Mouse (Mus musculus) CH12.LX (cell line): ENCODE data around the gene Ldah. TPM values are rescaled to one million over a fixed set of nuclear protein-coding genes. Genes with fewer than 3 reads are reported as not detected.

Experiments used
- DNase-seq: peaks from one replicate; pipeline ENCODE4 v3.0.0-alpha.2; 2013; ENCODE audit errors: extremely low read depth
- H3K27ac ChIP-seq: 2 replicates; pipeline ENCODE4 v1.5.1; 2012; ENCODE audit warnings: low read depth, mild to moderate bottlenecking, control low read depth, moderate library complexity; ENCODE audit not compliant: insufficient read depth
- H3K27me3 ChIP-seq: replicated peaks from 2 replicates; pipeline ENCODE3; 2012; ENCODE audit warnings: inconsistent platforms
- H3K36me3 ChIP-seq, 2 experiments: replicated peaks in 1 of 2; 2 replicates each; pipeline versions ENCODE3 to v1.6.1; 2012; ENCODE audit warnings: inconsistent platforms in 1 of 2, low read length in 1 of 2, mild to moderate bottlenecking in 1 of 2, mixed read lengths in 1 of 2, moderate library complexity in 1 of 2; ENCODE audit not compliant: control insufficient read depth in 1 of 2, insufficient read depth in 1 of 2
- H3K4me1 ChIP-seq, 2 experiments: 2 replicates each; pipeline ENCODE4 v1.6.1; 2012; ENCODE audit warnings: inconsistent platforms in 1 of 2, moderate library complexity in 1 of 2; ENCODE audit not compliant: insufficient read depth in 2 of 2, control insufficient read depth in 1 of 2
- H3K4me2 ChIP-seq: 2 replicates; pipeline ENCODE4 v1.6.1; 2012; ENCODE audit warnings: low read depth, mild to moderate bottlenecking, control low read depth; ENCODE audit not compliant: poor library complexity, insufficient read depth, severe bottlenecking
- H3K4me3 ChIP-seq, 3 experiments: fragments of 150-350 bp in 1 of 3; sonication (generic) in 1 of 3; replicated peaks in 1 of 3; 2 replicates each; pipeline versions ENCODE3 to v1.5.1; 2011 to 2012; ENCODE audit warnings: low read depth in 2 of 3, low read length in 2 of 3, mild to moderate bottlenecking in 2 of 3, moderate library complexity in 2 of 3, control low read depth in 1 of 3, improper control_type of control experiment in 1 of 3, inconsistent platforms in 1 of 3, mixed read lengths in 1 of 3; ENCODE audit not compliant: poor library complexity in 1 of 3
- H3K79me2 ChIP-seq: replicated peaks from 2 replicates; pipeline ENCODE4 v1.6.1; 2012; ENCODE audit warnings: mild to moderate bottlenecking, moderate library complexity; ENCODE audit not compliant: control insufficient read depth, poor library complexity, insufficient read depth, severe bottlenecking; ENCODE audit errors: extremely low read depth
- H3K9ac ChIP-seq: 2 replicates; pipeline ENCODE4 v1.6.1; 2012; ENCODE audit warnings: low read depth, mild to moderate bottlenecking, control low read depth, moderate library complexity; ENCODE audit not compliant: insufficient read depth
- H3K9me3 ChIP-seq: replicated peaks from 2 replicates; pipeline ENCODE3; 2012; ENCODE audit warnings: low read length, inconsistent platforms, mixed read lengths
- BHLHE40 ChIP-seq: IDR thresholded peaks from 2 replicates; pipeline ENCODE4 v1.6.1; 2011; ENCODE audit warnings: mild to moderate bottlenecking, low read depth, low read length, improper control_type of control experiment
- CHD1 ChIP-seq: IDR thresholded peaks from 2 replicates; pipeline ENCODE4 v1.6.1; 2012; ENCODE audit warnings: low read depth, low read length, improper control_type of control experiment, inconsistent platforms
- CHD2 ChIP-seq: IDR thresholded peaks from 2 replicates; pipeline ENCODE4 v1.6.1; 2011; ENCODE audit warnings: low read length, improper control_type of control experiment
- CTCF ChIP-seq, 2 experiments: IDR thresholded peaks in 1 of 2; conservative IDR thresholded peaks in 1 of 2; 2 replicates each; pipeline ENCODE4 v1.5.1; 2011 to 2012; ENCODE audit warnings: low read depth in 2 of 2, low read length in 2 of 2, improper control_type of control experiment in 1 of 2, inconsistent platforms in 1 of 2, mild to moderate bottlenecking in 1 of 2, moderate library complexity in 1 of 2
- E2F4 ChIP-seq: IDR thresholded peaks from 2 replicates; pipeline ENCODE4 v1.6.1; 2011; ENCODE audit warnings: low read depth, low read length, improper control_type of control experiment; ENCODE audit not compliant: insufficient replicate concordance
- ELF1 ChIP-seq: IDR thresholded peaks from 2 replicates; pipeline ENCODE4 v1.6.1; 2014; ENCODE audit warnings: low read depth, mild to moderate bottlenecking, inconsistent platforms, low read length, improper control_type of control experiment
- EP300 ChIP-seq: IDR thresholded peaks from 2 replicates; pipeline ENCODE4 v1.6.1; 2011; ENCODE audit warnings: low read length, improper control_type of control experiment
- ETS1 ChIP-seq: conservative IDR thresholded peaks from 2 replicates; pipeline ENCODE4 v1.6.1; 2012; ENCODE audit warnings: low read depth, mild to moderate bottlenecking, inconsistent platforms, low read length, improper control_type of control experiment, moderate library complexity
- GABPA ChIP-seq: IDR thresholded peaks from 2 replicates; pipeline ENCODE4 v1.6.1; 2012; ENCODE audit warnings: low read depth, low read length, improper control_type of control experiment, inconsistent platforms; ENCODE audit not compliant: insufficient replicate concordance
- HCFC1 ChIP-seq: IDR thresholded peaks from 2 replicates; pipeline ENCODE4 v1.6.1; 2012; ENCODE audit warnings: low read depth, mild to moderate bottlenecking, inconsistent platforms, low read length, improper control_type of control experiment
- IRF4 ChIP-seq: IDR thresholded peaks from 2 replicates; pipeline ENCODE4 v1.6.1; 2014; ENCODE audit warnings: low read depth, mild to moderate bottlenecking, inconsistent platforms, low read length, improper control_type of control experiment
- JUN ChIP-seq: IDR thresholded peaks from 2 replicates; pipeline ENCODE4 v1.6.1; 2011; ENCODE audit warnings: low read depth, mild to moderate bottlenecking, low read length, improper control_type of control experiment, moderate library complexity; ENCODE audit not compliant: insufficient read depth
- JUND ChIP-seq: conservative IDR thresholded peaks from 2 replicates; pipeline ENCODE4 v1.6.1; 2011; ENCODE audit warnings: low read depth, low read length, improper control_type of control experiment
- KAT2A ChIP-seq: IDR thresholded peaks from 2 replicates; pipeline ENCODE4 v1.6.1; 2012; ENCODE audit warnings: low read length, improper control_type of control experiment, inconsistent platforms; ENCODE audit not compliant: insufficient replicate concordance
- MAFK ChIP-seq: IDR thresholded peaks from 2 replicates; pipeline ENCODE4 v1.6.1; 2011; ENCODE audit warnings: low read length, improper control_type of control experiment; ENCODE audit not compliant: insufficient replicate concordance
- MAX ChIP-seq: IDR thresholded peaks from 2 replicates; pipeline ENCODE4 v1.6.1; 2011; ENCODE audit warnings: low read length, improper control_type of control experiment
- MAZ ChIP-seq: IDR thresholded peaks from 2 replicates; pipeline ENCODE4 v1.6.1; 2012; ENCODE audit warnings: low read depth, mild to moderate bottlenecking, inconsistent platforms, low read length, improper control_type of control experiment, moderate library complexity
- MEF2A ChIP-seq: IDR thresholded peaks from 2 replicates; pipeline ENCODE4 v1.6.1; 2014; ENCODE audit warnings: low read depth, mild to moderate bottlenecking, inconsistent platforms, low read length, improper control_type of control experiment, borderline replicate concordance
- MXI1 ChIP-seq: IDR thresholded peaks from 2 replicates; pipeline ENCODE4 v1.6.1; 2011; ENCODE audit warnings: mild to moderate bottlenecking, low read depth, low read length, improper control_type of control experiment
- MYC ChIP-seq: IDR thresholded peaks from 2 replicates; pipeline ENCODE4 v1.6.1; 2011; ENCODE audit warnings: low read depth, mild to moderate bottlenecking, improper control_type of control experiment, low read length
- NELFE ChIP-seq: IDR thresholded peaks from 2 replicates; pipeline ENCODE4 v1.6.1; 2011; ENCODE audit warnings: low read depth, low read length, improper control_type of control experiment
- NRF1 ChIP-seq: IDR thresholded peaks from 2 replicates; pipeline ENCODE4 v1.6.1; 2014; ENCODE audit warnings: low read depth, mild to moderate bottlenecking, inconsistent platforms, low read length, improper control_type of control experiment, moderate library complexity
- PAX5 ChIP-seq: IDR thresholded peaks from 2 replicates; pipeline ENCODE4 v1.6.1; 2012; ENCODE audit warnings: low read length, inconsistent platforms, mixed read lengths
- POLR2A ChIP-seq: IDR thresholded peaks from 2 replicates; pipeline ENCODE4 v1.6.1; 2011; ENCODE audit warnings: low read depth, mild to moderate bottlenecking, improper control_type of control experiment, low read length
- POLR2AphosphoS2 ChIP-seq: IDR thresholded peaks from 2 replicates; pipeline ENCODE4 v1.6.1; 2011; ENCODE audit warnings: low read depth, low read length, improper control_type of control experiment
- RAD21 ChIP-seq: IDR thresholded peaks from 2 replicates; pipeline ENCODE4 v1.6.1; 2011; ENCODE audit warnings: low read depth, mild to moderate bottlenecking, low read length, improper control_type of control experiment, moderate library complexity
- RCOR1 ChIP-seq: conservative IDR thresholded peaks from 2 replicates; pipeline ENCODE4 v1.6.1; 2012; ENCODE audit warnings: low read depth, mild to moderate bottlenecking, inconsistent platforms, low read length, improper control_type of control experiment
- SIN3A ChIP-seq: IDR thresholded peaks from 2 replicates; pipeline ENCODE4 v1.6.1; 2012; ENCODE audit warnings: low read length, improper control_type of control experiment, inconsistent platforms
- SMC3 ChIP-seq: IDR thresholded peaks from 2 replicates; pipeline ENCODE4 v1.6.1; 2011; ENCODE audit warnings: low read depth, low read length, improper control_type of control experiment
- TBP ChIP-seq: conservative IDR thresholded peaks from 2 replicates; pipeline ENCODE4 v1.6.1; 2011; ENCODE audit warnings: low read depth, low read length, improper control_type of control experiment
- TCF12 ChIP-seq: IDR thresholded peaks from 2 replicates; pipeline ENCODE4 v1.6.1; 2014; ENCODE audit warnings: low read depth, mild to moderate bottlenecking, inconsistent platforms, low read length, improper control_type of control experiment
- UBTF ChIP-seq: IDR thresholded peaks from 2 replicates; pipeline ENCODE4 v1.6.1; 2012; ENCODE audit warnings: low read depth, mild to moderate bottlenecking, inconsistent platforms, low read length, improper control_type of control experiment, moderate library complexity
- USF1 ChIP-seq: IDR thresholded peaks from 2 replicates; pipeline ENCODE4 v1.6.1; 2014; ENCODE audit warnings: low read depth, mild to moderate bottlenecking, inconsistent platforms, low read length, improper control_type of control experiment
- USF2 ChIP-seq: conservative IDR thresholded peaks from 2 replicates; pipeline ENCODE4 v1.6.1; 2011; ENCODE audit warnings: low read depth, low read length, improper control_type of control experiment
- ZC3H11A ChIP-seq: IDR thresholded peaks from 2 replicates; pipeline ENCODE4 v1.6.1; 2012; ENCODE audit warnings: low read depth, mild to moderate bottlenecking, inconsistent platforms, low read length, improper control_type of control experiment
- ZKSCAN1 ChIP-seq: IDR thresholded peaks from 2 replicates; pipeline ENCODE4 v1.6.1; 2012; ENCODE audit warnings: low read depth, inconsistent platforms, low read length, improper control_type of control experiment, borderline replicate concordance
- ZMIZ1 ChIP-seq: IDR thresholded peaks from 2 replicates; pipeline ENCODE4 v1.6.1; 2012; ENCODE audit warnings: low read depth, mild to moderate bottlenecking, inconsistent platforms, low read length, improper control_type of control experiment
- ZNF384 ChIP-seq: IDR thresholded peaks from 2 replicates; pipeline ENCODE4 v1.6.1; 2012; ENCODE audit warnings: low read depth, low read length, improper control_type of control experiment, inconsistent platforms
- dilution Hi-C: fragments of 300-500 bp; cut with MboI; formaldehyde crosslinking; loops from 2 replicates; pipeline ENCODE4 v1.14.3; 2020; ENCODE audit warnings: low sequenced_read_pairs; ENCODE audit not compliant: extremely low pct_unique_long_range_greater_than_20kb, extremely low pct_ligation_motif_present
- in situ Hi-C: fragments of 300-500 bp; cut with MboI; formaldehyde crosslinking; loops from 3 replicates; pipeline ENCODE4 v1.14.3; 2019; ENCODE audit warnings: low sequenced_read_pairs, low pct_ligation_motif_present, low pct_unique_long_range_greater_than_20kb, mixed read lengths
- polyA plus RNA-seq: library from polyadenylated mRNA; unstranded; fragments of >175 nt; gene quantifications from 2 replicates; pipeline ENCODE4 v1.2.1, GENCODE M21; 2012; ENCODE audit warnings: low read depth; ENCODE audit not compliant: insufficient read length
- total RNA-seq, 2 experiments: library from RNA; depleted of rRNA; stranded (reverse); fragments of 300-350 nt in 1 of 2; fragments of >200 nt in 1 of 2; gene quantifications; 2 replicates each; pipeline ENCODE4 v1.2.3; 2012 to 2014

Ldah gene
- total and polyA plus RNA-seq, 3 experiments = 18.2 to 41.5 (median 34.5) TPM

DNA sequence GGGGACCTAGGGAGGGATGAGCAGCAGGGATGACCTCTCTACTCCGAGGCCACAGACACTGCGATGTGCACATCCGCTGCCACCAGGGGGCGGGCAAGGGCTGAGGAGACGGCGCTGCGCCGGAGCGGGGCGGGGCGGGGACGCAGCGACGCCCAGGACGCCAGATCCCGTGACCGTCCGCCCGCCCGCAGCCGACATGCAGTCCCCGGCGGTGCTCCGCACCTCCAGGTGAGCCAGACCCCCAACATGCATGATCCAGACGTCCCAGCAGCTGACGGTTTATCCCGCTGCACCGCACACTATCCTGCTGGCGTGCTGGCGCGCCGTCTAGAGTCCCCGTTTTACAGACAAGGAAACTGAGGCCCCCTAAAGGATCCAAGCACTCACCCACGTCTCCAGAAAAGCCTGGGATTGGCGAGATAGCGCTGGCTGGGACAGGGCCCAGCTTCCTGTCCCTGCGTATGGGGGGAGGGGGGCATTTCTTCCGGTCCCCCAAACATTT, 105.4 kb downstream of the Ldah start, which contains the start of gene Hs1bp3:
Hs1bp3 (plus strand) TSS at position 163 of the 502 bp plus-strand sequence.
- no peak for TF ChIP-seq PAX5
- TF ChIP-seq MEF2A = no peak
- 0 out of 2 replicates have a peak, but pooled peaks have one; percentile 48 for TF ChIP-seq ZMIZ1
- no peak for TF ChIP-seq UBTF
- peak; percentile 62 for TF ChIP-seq RAD21
- TF ChIP-seq ETS1 = 0 out of 2 replicates have a peak, but pooled peaks have one; percentile 23
- no peak; the same call in 1 of the 2 replicates for TF ChIP-seq RCOR1
- TF ChIP-seq MAFK = no peak
- no peak for TF ChIP-seq ZKSCAN1
- peak; percentile 59; the same call in 1 of the 2 replicates for TF ChIP-seq SIN3A
- TF ChIP-seq ELF1 = peak; percentile 41; the same call in 1 of the 2 replicates
- TF ChIP-seq TBP = no peak
- peak; percentile 70 for TF ChIP-seq TCF12
- TF ChIP-seq IRF4 = peak; percentile 42; the same call in 1 of the 2 replicates
- no peak for TF ChIP-seq ZC3H11A
- TF ChIP-seq E2F4 = no peak
- no peak for TF ChIP-seq MYC
- TF ChIP-seq USF2 = no peak; the same call in 1 of the 2 replicates
- peak; percentile 67 for TF ChIP-seq NELFE
- peak; percentile 84 for TF ChIP-seq MAZ
- peak; percentile 66 for TF ChIP-seq SMC3
- TF ChIP-seq BHLHE40 = peak; percentile 97
- no peak for TF ChIP-seq CHD1
- peak; percentile 66; the same call in 1 of the 2 replicates for TF ChIP-seq MAX
- TF ChIP-seq POLR2A = peak; percentile 70
- TF ChIP-seq ZNF384 = no peak
- no peak for TF ChIP-seq POLR2AphosphoS2
- TF ChIP-seq HCFC1 = peak; percentile 51
- TF ChIP-seq JUND = no peak
- TF ChIP-seq KAT2A = 0 out of 2 replicates have a peak, but pooled peaks have one; percentile 43
- TF ChIP-seq EP300 = no peak
- peak; percentile 65 for TF ChIP-seq MXI1
- no peak for TF ChIP-seq JUN
- peak; percentile 62 for TF ChIP-seq NRF1
- peak; percentile 34 to 86; a peak in 3 of 4 replicates for TF ChIP-seq CTCF (conservative IDR thresholded peaks at IDR 0.05 in 1 of 2, IDR thresholded peaks at IDR 0.05 in 1 of 2; ENCODE audit: low read depth in 2 of 2, low read length in 2 of 2)
- TF ChIP-seq GABPA = no peak
- no peak for TF ChIP-seq CHD2
- peak; percentile 61 for TF ChIP-seq USF1
- peak within 1 kb of the TSS; percentile 89 for H3K4me2 ChIP-seq
- H3K9me3 ChIP-seq = no peaks in the 10 kb centered on the region
- dilution Hi-C loops = no loop called here
- peak within 1 kb of the TSS; percentile 67 for H3K9ac ChIP-seq
- peaks cover 9% of the 10 kb centered on the region for H3K27me3 ChIP-seq
- DNase-seq = peak; percentile 82
- H3K4me3 ChIP-seq = peak within 1 kb of the TSS; percentile 72 to 80 (median 78)
- no peak within 1 kb of the TSS for H3K27ac ChIP-seq
- H3K79me2 ChIP-seq = no peaks in the 10 kb centered on the region
- in situ Hi-C loops = loop anchor here (25.0 kb wide), 1 partner anchor 699 kb away; no protein-coding TSS in a partner anchor
- peaks cover 10 to 36% of the 10 kb centered on the region in 2 experiments for H3K36me3 ChIP-seq
- H3K4me1 ChIP-seq = peaks cover 11 to 19% of the 10 kb centered on the region in 2 experiments
